Mouse (Mus musculus) liver, adult 2 months (tissue): ENCODE data around the gene Six6.

Experiments
- CTCF ChIP-seq: fragments of 200-500 bp; IDR thresholded peaks from 2 replicates; pipeline ENCODE4 v1.5.1; 2011; ENCODE audit warnings: low read depth, low read length, control low read depth
- POLR2A ChIP-seq: fragments of 200-500 bp; IDR thresholded peaks from 2 replicates; pipeline ENCODE4 v1.6.1; 2011; ENCODE audit warnings: low read length, control low read depth; ENCODE audit not compliant: insufficient read depth; ENCODE audit errors: extremely low read depth

DNA sequence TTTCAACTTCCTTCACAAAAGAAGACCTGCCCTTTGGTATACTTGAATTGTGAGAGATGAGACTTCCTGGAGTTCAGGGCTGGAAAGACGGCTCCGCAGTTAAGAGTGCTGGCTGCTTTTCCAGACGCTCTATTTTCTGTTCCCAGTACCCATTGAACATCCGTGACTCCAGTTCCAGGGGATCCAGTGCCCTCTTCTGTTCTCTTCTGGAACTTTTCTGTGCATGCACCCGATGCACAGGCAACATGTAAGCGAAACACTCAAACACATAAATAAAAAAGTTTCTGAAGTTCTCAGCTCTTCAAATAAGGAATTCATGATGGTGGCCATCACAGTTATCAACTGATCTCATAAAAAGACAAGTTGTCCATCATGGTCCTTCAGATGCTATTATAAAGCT is 23.1 kb downstream of the Six6 start:
- TF ChIP-seq CTCF (no peak), POLR2A (no peak)
